Comparison of ENCODE assay signal across 10 mouse cellular contexts in the genomic region with DNA sequence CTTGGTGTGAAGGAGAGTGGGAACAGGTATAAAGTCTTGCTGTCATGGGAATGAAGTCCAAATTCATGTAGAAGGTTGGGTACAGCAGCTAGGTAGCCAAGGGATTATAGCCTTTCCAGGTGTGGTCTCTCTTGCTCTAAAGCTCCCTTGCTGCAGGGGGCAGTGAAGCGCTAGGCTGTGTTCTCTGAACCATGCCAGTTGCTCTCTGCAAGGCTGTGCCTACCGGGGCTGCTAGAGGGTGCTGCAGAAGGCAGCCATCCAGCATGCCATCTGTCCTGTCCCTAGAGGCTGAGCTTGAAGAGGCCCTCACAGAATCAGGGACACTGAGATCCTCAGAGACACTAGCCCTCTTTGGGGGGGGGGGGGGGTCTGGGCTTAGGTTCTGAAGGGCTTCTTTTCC. TPM values are rescaled to one million over a fixed set of nuclear protein-coding genes. Genes with fewer than 3 reads are reported as not detected.
DNase-seq lines count a peak whose midpoint lies in the region; ATAC-seq and TF ChIP-seq lines count a peak whose summit lies in the region.
"Had no signal": no experiment of that assay in that cellular context is flagged by ENCODE, and none has a peak within 500 bp of the region (broad histone marks: within the 10 kb centered on the region; RNA-seq: fewer than 3 reads in every experiment).

No protein-coding gene starts in this region.

- no peak for TF ChIP-seq POLR2A in brain, embryonic 14.5 days (IDR thresholded peaks at IDR 0.05; ENCODE audit: borderline replicate concordance, extremely low read depth, insufficient read depth, insufficient read length, poor library complexity, severe bottlenecking)

- no peaks in the 10 kb centered on the region for H3K36me3 ChIP-seq in heart, embryonic 11.5 days (ENCODE audit: control insufficient read depth, insufficient read depth, low read length)
- no peaks in the 10 kb centered on the region for H3K36me3 ChIP-seq in midbrain, embryonic 14.5 days (ENCODE audit: control insufficient read depth, insufficient read depth, low read length)
- H3K36me3 ChIP-seq: limb, embryonic 12.5 days had no signal

- no peaks in the 10 kb centered on the region for H3K4me1 ChIP-seq in heart, embryonic 11.5 days (ENCODE audit: control insufficient read depth, insufficient read depth, low read length)
- H3K4me1 ChIP-seq in midbrain, embryonic 14.5 days (ENCODE audit: control insufficient read depth, insufficient read depth, low read length), result no peaks in the 10 kb centered on the region
- H3K4me1 ChIP-seq: limb, embryonic 12.5 days had no signal

- DNase-seq in heart, postnatal 4 days, result peak; percentile 16
- peak; percentile 45 for DNase-seq in A20 (ENCODE audit: low read depth, low spot score)
- peak; percentile 47 for DNase-seq in brain, embryonic 14.5 days (ENCODE audit: low read depth)
- peak; percentile 65 to 77 for DNase-seq in lung, adult 18-20 months
- DNase-seq in spleen, adult 18-20 months, result no peak
- no peak for DNase-seq in midbrain, embryonic 14.5 days

- H3K27me3 ChIP-seq in heart, embryonic 11.5 days (ENCODE audit: control insufficient read depth, insufficient read depth, low read length), result 0 out of 2 replicates have a peak, but pooled peaks cover 8% of the 10 kb centered on the region
- H3K27me3 ChIP-seq in midbrain, embryonic 14.5 days (ENCODE audit: control insufficient read depth, insufficient read depth, low read length), result no peaks in the 10 kb centered on the region

- no peak overlapping the region for H3K4me3 ChIP-seq in heart, embryonic 11.5 days (ENCODE audit: low read depth, low read length)
- no peak overlapping the region for H3K4me3 ChIP-seq in midbrain, embryonic 14.5 days (replicated peaks; ENCODE audit: low read depth, low read length)
- H3K4me3 ChIP-seq: erythroblast, embryonic 14.5 days; limb, embryonic 12.5 days had no signal

- TF ChIP-seq CTCF in brain, embryonic 14.5 days (IDR thresholded peaks at IDR 0.05; ENCODE audit: borderline replicate concordance, extremely low read depth, insufficient read depth, insufficient read length), result peak; percentile 34; the same call in 1 of the 2 replicates

- H3K9me3 ChIP-seq in heart, embryonic 11.5 days (replicated peaks; ENCODE audit: control insufficient read depth, low read length), result no peaks in the 10 kb centered on the region
- no peaks in the 10 kb centered on the region for H3K9me3 ChIP-seq in midbrain, embryonic 14.5 days (ENCODE audit: control insufficient read depth, low read length)
- H3K9me3 ChIP-seq: limb, embryonic 12.5 days had no signal

- H3K4me2 ChIP-seq in heart, embryonic 11.5 days, result no peak overlapping the region
- no peak overlapping the region for H3K4me2 ChIP-seq in midbrain, embryonic 14.5 days (ENCODE audit: low read length)
- H3K4me2 ChIP-seq: limb, embryonic 12.5 days had no signal

- 24% methylated on average over 2 of the region's 2 CpGs for WGBS in heart, embryonic 11.5 days (ENCODE audit: insufficient replicate concordance)
- WGBS in midbrain, embryonic 14.5 days, result 35% methylated on average over 2 of the region's 2 CpGs

- no peak for ATAC-seq in heart, embryonic 11.5 days (replicated peaks; ENCODE audit: insufficient number of reproducible peaks, low FRiP score, low TSS enrichment)
- ATAC-seq in granulocyte monocyte progenitor cell, adult 5-6 weeks (replicated peaks; ENCODE audit: poor library complexity, severe bottlenecking), result no peak
- ATAC-seq in midbrain, embryonic 14.5 days (ENCODE audit: low FRiP score, low TSS enrichment), result no peak

- H3K27ac ChIP-seq in heart, embryonic 11.5 days (ENCODE audit: low read depth, low read length), result no peak overlapping the region
- H3K27ac ChIP-seq in midbrain, embryonic 14.5 days (replicated peaks; ENCODE audit: low read depth, low read length), result no peak overlapping the region
- H3K27ac ChIP-seq: limb, embryonic 12.5 days had no signal

- H3K9ac ChIP-seq in heart, embryonic 11.5 days (ENCODE audit: low read depth, low read length), result no peak overlapping the region
- no peak overlapping the region for H3K9ac ChIP-seq in midbrain, embryonic 14.5 days (replicated peaks; ENCODE audit: low read length)
- H3K9ac ChIP-seq: limb, embryonic 12.5 days had no signal

RNA-seq across cellular contexts. Expression of a gene that starts 50.6 kb away (rescaled TPM):
- under 1 TPM; 0.88 to 0.97 TPM for total RNA-seq in heart, postnatal 4 days (2021)
- polyA plus RNA-seq in heart, embryonic 11.5 days (2014; fragmentation: Nextera tagmentation; extraction: Ambion mirVana), result 0.20 and 0.40 TPM in 2 replicates
- polyA plus RNA-seq in brain, embryonic 14.5 days (2012; rRNA removed), result 18.8 and 32.5 TPM in 2 replicates
- total RNA-seq in granulocyte monocyte progenitor cell, adult 5-6 weeks (2014; fragmentation: Nextera tagmentation), result not detected in 2 replicates
- total RNA-seq in granulocyte monocyte progenitor cell, adult 5-6 weeks (2017), result not detected in 2 replicates
- 9.1 and 9.4 TPM in 2 replicates for polyA plus RNA-seq in midbrain, embryonic 14.5 days (2014; fragmentation: Nextera tagmentation; extraction: Ambion mirVana)
- polyA plus RNA-seq: erythroblast, embryonic 14.5 days had no signal

Comparison
In these comparisons a context has a peak if more than half of its experiments do, and no peak if none do; other contexts are left out.
1. DNase-seq: peak in heart, postnatal 4 days (single experiment), A20 (single experiment), brain, embryonic 14.5 days (single experiment) and lung, adult 18-20 months (2 of 2); none in spleen, adult 18-20 months (0 of 2) and midbrain, embryonic 14.5 days (single experiment).